Mouse (Mus musculus): ENCODE measurements at regions not wholly inside any gene's neighbourhood (a gene's known extent, or its start where the extent isn't known, plus 50 kb on each side); places are given as distances from the start of the nearest gene placed in this dataset.

GRCm38 (mm10) chr8:67018242-67018641, 158.2 kb downstream of the Naf1 start:
- no peak for DNase-seq (ENCODE audit: low spot score in 2 of 2)
- intact Hi-C loops (cut with DNase I): no loop called here

DNA sequence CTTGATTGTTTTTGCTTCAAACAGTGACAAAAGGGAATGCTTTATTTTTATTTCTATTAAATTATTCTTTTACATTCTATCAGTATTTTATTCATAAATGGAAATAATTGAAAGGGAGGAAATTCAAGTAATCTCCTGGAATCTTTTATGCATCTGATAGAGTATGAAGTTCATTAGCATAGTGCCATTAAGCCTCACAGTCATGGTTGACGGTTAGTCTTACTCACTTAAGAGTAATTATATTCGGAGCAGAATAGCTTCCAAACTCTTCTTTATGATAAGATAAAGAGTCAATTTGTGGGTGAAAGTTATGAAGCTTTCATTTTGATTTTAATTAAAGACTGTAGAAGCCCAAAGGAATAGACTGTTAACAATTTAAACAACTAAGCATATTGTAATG, 172.8 kb downstream of the Naf1 start:
- DNase-seq (ENCODE audit: low spot score in 2 of 2): no peak
- intact Hi-C loops (cut with DNase I): no loop called here

- DNase-seq (ENCODE audit: low spot score in 2 of 2): peak; percentile 5 to 16
- intact Hi-C loops (cut with DNase I): no loop called here
These were observed 201.5 kb downstream of the Naf1 start for GRCm38 (mm10) chr8:67061506-67061905.

GRCm38 (mm10) chr8:67068036-67068721, 208.2 kb downstream of the Naf1 start:
- DNase-seq (ENCODE audit: low spot score in 2 of 2): no peak
- intact Hi-C loops (cut with DNase I): no loop called here

- no peak for DNase-seq (ENCODE audit: low spot score in 2 of 2)
- intact Hi-C loops (cut with DNase I): no loop called here
These were observed 226.4 kb downstream of the Naf1 start for GRCm38 (mm10) chr8:67086215-67087010.

Data from left cerebral cortex, postnatal 14 days (tissue).